Mouse (Mus musculus) CH12.LX (cell line): ENCODE measurements around the gene Clspn.

ENCODE experiments used
- CHD2 ChIP-seq: IDR thresholded peaks from 2 replicates; pipeline ENCODE4 v1.6.1; 2011; ENCODE audit warnings: low read length, improper control_type of control experiment
- KAT2A ChIP-seq: IDR thresholded peaks from 2 replicates; pipeline ENCODE4 v1.6.1; 2012; ENCODE audit warnings: low read length, improper control_type of control experiment, inconsistent platforms; ENCODE audit not compliant: insufficient replicate concordance
- MAZ ChIP-seq: IDR thresholded peaks from 2 replicates; pipeline ENCODE4 v1.6.1; 2012; ENCODE audit warnings: low read depth, mild to moderate bottlenecking, inconsistent platforms, low read length, improper control_type of control experiment, moderate library complexity
- MXI1 ChIP-seq: IDR thresholded peaks from 2 replicates; pipeline ENCODE4 v1.6.1; 2011; ENCODE audit warnings: mild to moderate bottlenecking, low read depth, low read length, improper control_type of control experiment
- POLR2A ChIP-seq: IDR thresholded peaks from 2 replicates; pipeline ENCODE4 v1.6.1; 2011; ENCODE audit warnings: low read depth, mild to moderate bottlenecking, improper control_type of control experiment, low read length
- TBP ChIP-seq: conservative IDR thresholded peaks from 2 replicates; pipeline ENCODE4 v1.6.1; 2011; ENCODE audit warnings: low read depth, low read length, improper control_type of control experiment
- USF1 ChIP-seq: IDR thresholded peaks from 2 replicates; pipeline ENCODE4 v1.6.1; 2014; ENCODE audit warnings: low read depth, mild to moderate bottlenecking, inconsistent platforms, low read length, improper control_type of control experiment
- ZKSCAN1 ChIP-seq: IDR thresholded peaks from 2 replicates; pipeline ENCODE4 v1.6.1; 2012; ENCODE audit warnings: low read depth, inconsistent platforms, low read length, improper control_type of control experiment, borderline replicate concordance

DNA sequence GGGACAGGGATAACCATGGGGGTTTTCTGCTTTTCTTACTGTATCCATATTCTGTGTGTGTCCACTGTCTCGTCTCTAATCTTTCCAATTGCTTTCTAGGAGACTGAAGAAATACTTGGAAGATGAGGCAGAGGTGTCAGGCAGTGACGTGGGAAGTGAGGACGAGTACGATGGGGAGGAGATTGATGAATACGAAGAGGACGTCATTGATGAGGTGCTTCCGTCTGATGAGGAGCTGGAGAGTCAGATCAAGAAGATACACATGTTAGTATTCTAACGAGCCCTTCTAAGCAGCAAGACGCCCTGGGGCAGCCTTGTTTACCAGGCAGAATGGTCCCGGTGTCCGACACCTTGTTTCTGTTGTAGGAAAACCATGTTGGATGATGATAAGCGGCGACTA, 29.0 kb downstream of the Clspn start:
- TF ChIP-seq POLR2A (no peak), MXI1 (no peak), CHD2 (no peak), TBP (no peak), USF1 (no peak), KAT2A (no peak), MAZ (no peak), ZKSCAN1 (no peak)
